Mouse (Mus musculus) layer of hippocampus, postnatal 25 days (tissue): ENCODE data around the gene Nme3. TPM values are rescaled to one million over a fixed set of nuclear protein-coding genes. Genes with fewer than 3 reads are reported as not detected.

ENCODE experiments used
- total RNA-seq, 2 experiments: library from RNA; stranded (reverse); gene quantifications; 2 replicates each; pipeline ENCODE4 v1.2.3; 2021

Gene Nme3
- total RNA-seq, 2 experiments from 2014 or later = 54.8 to 61.5 TPM

Other genes with a start within 250 kb of the Nme3 start
- gene Slc9a3r2, start 246.2 kb upstream of the Nme3 start, total RNA-seq = 10 to 100 TPM; 45.1 to 50.0 TPM
- gene Npw, start 238.0 kb upstream of the Nme3 start, total RNA-seq = 1 to 10 TPM; 2.1 to 2.9 TPM
- gene Zfp598, start 226.8 kb upstream of the Nme3 start, total RNA-seq = 10 to 100 TPM; 36.9 to 40.0 TPM
- 100 to 1,000 TPM; 160 to 178 TPM for gene Syngr3, start 206.5 kb upstream of the Nme3 start, total RNA-seq
- 10 to 100 TPM; 18.6 to 19.2 TPM for gene Gfer, start 200.3 kb upstream of the Nme3 start, total RNA-seq
- 1 to 10 TPM; 2.7 to 3.0 TPM for gene Noxo1, start 200.3 kb upstream of the Nme3 start, total RNA-seq
- 10 to 100 TPM; 27.7 to 29.8 TPM for gene Tbl3, start 188.8 kb upstream of the Nme3 start, total RNA-seq
- not detected for gene Rnf151, start 178.4 kb upstream of the Nme3 start, total RNA-seq
- 100 to 1,000 TPM; 352 to 392 TPM for gene Rps2, start 178.4 kb upstream of the Nme3 start, total RNA-seq
- 100 to 1,000 TPM; 201 to 234 TPM for gene Ndufb10, start 172.0 kb upstream of the Nme3 start, total RNA-seq
- gene Rpl3l, start 168.7 kb upstream of the Nme3 start, total RNA-seq = under 1 TPM in 1 of 2 experiments, not detected in 1; 0.20 TPM
- gene Msrb1, start 159.9 kb upstream of the Nme3 start, total RNA-seq = 10 to 100 TPM; 40.5 to 46.2 TPM
- under 1 TPM; 0.26 to 0.37 TPM for gene Hs3st6, start 143.5 kb upstream of the Nme3 start, total RNA-seq
- not detected for gene Meiob, start 92.2 kb upstream of the Nme3 start, total RNA-seq
- 100 to 1,000 TPM; 127 to 136 TPM for gene Hagh, start 56.4 kb upstream of the Nme3 start, total RNA-seq
- 10 to 100 TPM; 19.8 to 20.6 TPM for gene Fahd1, start 46.1 kb upstream of the Nme3 start, total RNA-seq
- gene Igfals, start 30.5 kb upstream of the Nme3 start, total RNA-seq = not detected
- gene Nubp2, start 10.2 kb upstream of the Nme3 start, total RNA-seq = 10 to 100 TPM; 33.5 to 38.1 TPM
- 10 to 100 TPM; 41.5 to 48.9 TPM for gene Spsb3, start 9.9 kb upstream of the Nme3 start, total RNA-seq
- 10 to 100 TPM; 54.0 to 69.1 TPM for gene Eme2, start 1.4 kb upstream of the Nme3 start, total RNA-seq
- 10 to 100 TPM; 74.3 to 78.9 TPM for gene Mrps34, start 1.4 kb upstream of the Nme3 start, total RNA-seq
- gene Mapk8ip3, start 40.5 kb downstream of the Nme3 start, total RNA-seq = 100 to 1,000 TPM; 367 to 401 TPM
- 1 to 10 TPM; 5.5 to 5.6 TPM for gene Jpt2, start 64.2 kb downstream of the Nme3 start, total RNA-seq
- gene Cramp1l, start 119.3 kb downstream of the Nme3 start, total RNA-seq = 10 to 100 TPM; 23.6 to 27.5 TPM
- 10 to 100 TPM; 20.8 to 24.1 TPM for gene Ift140, start 119.6 kb downstream of the Nme3 start, total RNA-seq
- gene Tmem204, start 187.1 kb downstream of the Nme3 start, total RNA-seq = 1 to 10 TPM; 8.0 to 8.4 TPM
- 10 to 100 TPM; 29.3 to 43.2 TPM for gene Telo2, start 219.5 kb downstream of the Nme3 start, total RNA-seq
- gene Ptx4, start 224.3 kb downstream of the Nme3 start, total RNA-seq = 1 to 10 TPM; 2.5 to 2.9 TPM
- gene Clcn7, start 236.9 kb downstream of the Nme3 start, total RNA-seq = 10 to 100 TPM; 49.6 to 54.2 TPM